Mouse (Mus musculus): ENCODE measurements around the gene Sirt2. TPM values are rescaled to one million over a fixed set of nuclear protein-coding genes. Genes with fewer than 3 reads are reported as not detected.

Gene Sirt2
- polyA plus RNA-seq, 2 experiments, result 18.5 to 21.3 TPM

- H3K27ac ChIP-seq, result no peak overlapping the region
- peak overlapping the region; percentile 92 for H3K4me2 ChIP-seq (ENCODE audit: low read depth)
- H3K36me3 ChIP-seq (replicated peaks; ENCODE audit: control insufficient read depth, insufficient read depth, low read depth), result no peaks in the 10 kb centered on the region
- ATAC-seq (ENCODE audit: insufficient read depth), result no peak
- H3K27me3 ChIP-seq (ENCODE audit: control insufficient read depth, insufficient read depth, low read length), result no peaks in the 10 kb centered on the region
- 64% methylated on average over 6 of the region's 6 CpGs for WGBS (ENCODE audit: insufficient replicate concordance)
- no peaks in the 10 kb centered on the region for H3K9me3 ChIP-seq (ENCODE audit: control insufficient read depth, low read length)
- H3K9ac ChIP-seq (replicated peaks), result peak overlapping the region; percentile 5; the same call in 1 of the 2 replicates
- H3K4me3 ChIP-seq (ENCODE audit: insufficient read depth in 1 of 2, low read depth in 2 of 2, low read length in 2 of 2), result peak overlapping the region; percentile 83 to 87
- DNase-seq (ENCODE audit: low read depth in 3 of 3, low spot score in 3 of 3), result no peak
- TF ChIP-seq EP300 (IDR thresholded peaks at IDR 0.05; ENCODE audit: low read depth), result no peak
- no peak for TF ChIP-seq CTCF (IDR thresholded peaks at IDR 0.05; ENCODE audit: low read depth)
- peaks cover 21 to 29% of the 10 kb centered on the region in 2 experiments for H3K4me1 ChIP-seq (replicated peaks; ENCODE audit: control insufficient read depth in 2 of 2, insufficient read depth in 2 of 2, low read length in 1 of 2)
Measured at GRCm38 (mm10) chr7:28765211-28765610, 1.3 kb upstream of the Sirt2 start.

- TF ChIP-seq CTCF (IDR thresholded peaks at IDR 0.05; ENCODE audit: low read depth) (no peak), EP300 (IDR thresholded peaks at IDR 0.05; ENCODE audit: low read depth) (no peak)
- no peaks in the 10 kb centered on the region for H3K36me3 ChIP-seq (replicated peaks; ENCODE audit: control insufficient read depth, insufficient read depth, low read depth)
- H3K4me3 ChIP-seq (ENCODE audit: insufficient read depth in 1 of 2, low read depth in 2 of 2, low read length in 2 of 2), result peak overlapping the region; percentile 81 to 83
- no peaks in the 10 kb centered on the region for H3K27me3 ChIP-seq (ENCODE audit: control insufficient read depth, insufficient read depth, low read length)
- no peak overlapping the region for H3K27ac ChIP-seq
- peaks cover 24 to 34% of the 10 kb centered on the region in 2 experiments for H3K4me1 ChIP-seq (replicated peaks; ENCODE audit: control insufficient read depth in 2 of 2, insufficient read depth in 2 of 2, low read length in 1 of 2)
- 3% methylated on average over 14 of the region's 14 CpGs for WGBS (ENCODE audit: insufficient replicate concordance)
- DNase-seq (ENCODE audit: low read depth in 3 of 3, low spot score in 3 of 3), result no peak
- peak overlapping the region; percentile 71 for H3K4me2 ChIP-seq (ENCODE audit: low read depth)
- ATAC-seq (ENCODE audit: insufficient read depth), result no peak
- H3K9ac ChIP-seq (replicated peaks), result peak overlapping the region; percentile 65
- no peaks in the 10 kb centered on the region for H3K9me3 ChIP-seq (ENCODE audit: control insufficient read depth, low read length)
Measured at GRCm38 (mm10) chr7:28766910-28767309, 375 bp downstream of the Sirt2 start.

DNA sequence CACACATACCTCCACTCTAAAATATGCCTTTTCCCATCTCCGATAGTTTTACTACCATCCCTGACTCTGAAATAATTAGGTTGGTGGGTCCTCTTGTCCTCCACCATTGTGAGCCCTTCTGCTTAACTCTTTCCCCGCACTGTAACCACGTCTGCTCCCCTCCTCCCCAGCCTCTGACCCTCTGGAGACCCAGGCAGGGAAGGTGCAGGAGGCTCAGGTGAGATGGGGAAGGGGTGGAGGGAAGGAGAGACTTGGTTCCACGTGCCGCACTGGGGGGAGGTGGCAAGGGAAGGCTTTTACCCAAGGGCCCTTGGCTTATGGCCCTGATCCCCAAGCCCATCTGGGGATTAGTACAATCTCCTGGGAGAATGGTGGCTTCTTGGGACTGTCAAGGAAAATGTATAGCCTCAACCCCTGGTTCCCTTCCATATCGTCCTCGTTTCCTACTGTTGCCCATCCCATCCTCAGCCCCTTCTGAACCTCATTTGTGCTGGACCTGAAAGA is 979 bp downstream of the Sirt2 start, which contains the start of gene Nfkbib:
Nfkbib (minus strand) TSS at position 51 of the 504 bp plus-strand sequence.
- Histone ChIP-seq H3K9ac (replicated peaks) (peak within 1 kb of the TSS; percentile 76), H3K4me3 (ENCODE audit: insufficient read depth in 1 of 2, low read depth in 2 of 2, low read length in 2 of 2) (peak within 1 kb of the TSS; percentile 83 to 87), H3K27ac (no peak within 1 kb of the TSS), H3K4me1 (replicated peaks; ENCODE audit: control insufficient read depth in 2 of 2, insufficient read depth in 2 of 2, low read length in 1 of 2) (peaks cover 24 to 34% of the 10 kb centered on the region in 2 experiments), H3K27me3 (ENCODE audit: control insufficient read depth, insufficient read depth, low read length) (no peaks in the 10 kb centered on the region), H3K4me2 (ENCODE audit: low read depth) (peak within 1 kb of the TSS; percentile 92), H3K36me3 (replicated peaks; ENCODE audit: control insufficient read depth, insufficient read depth, low read depth) (no peaks in the 10 kb centered on the region), H3K9me3 (ENCODE audit: control insufficient read depth, low read length) (no peaks in the 10 kb centered on the region)
- no peak for DNase-seq (ENCODE audit: low read depth in 3 of 3, low spot score in 3 of 3)
- no peak for TF ChIP-seq EP300 (IDR thresholded peaks at IDR 0.05; ENCODE audit: low read depth)
- TF ChIP-seq CTCF (IDR thresholded peaks at IDR 0.05; ENCODE audit: low read depth), result no peak
- 64% methylated on average over 7 of the region's 7 CpGs for WGBS (ENCODE audit: insufficient replicate concordance)
- ATAC-seq (ENCODE audit: insufficient read depth), result no peak

- Histone ChIP-seq H3K9ac (replicated peaks) (no peak overlapping the region), H3K27ac (no peak overlapping the region)
- WGBS (ENCODE audit: insufficient replicate concordance), result 40% methylated on average over 9 of the region's 9 CpGs
Measured at GRCm38 (mm10) chr7:28769414-28769958, 3.0 kb downstream of the Sirt2 start.

GRCm38 (mm10) chr7:28770309-28770708 is 3.8 kb downstream of the Sirt2 start:
- WGBS (ENCODE audit: insufficient replicate concordance), result 23% methylated on average over 3 of the region's 3 CpGs
- Histone ChIP-seq H3K4me2 (ENCODE audit: low read depth) (peak overlapping the region; percentile 7), H3K9ac (replicated peaks) (no peak overlapping the region), H3K4me1 (replicated peaks; ENCODE audit: control insufficient read depth in 2 of 2, insufficient read depth in 2 of 2, low read length in 1 of 2) (peaks cover 21 to 27% of the 10 kb centered on the region in 2 experiments), H3K27me3 (ENCODE audit: control insufficient read depth, insufficient read depth, low read length) (no peaks in the 10 kb centered on the region), H3K4me3 (ENCODE audit: insufficient read depth in 1 of 2, low read depth in 2 of 2, low read length in 2 of 2) (no peak overlapping the region), H3K27ac (no peak overlapping the region), H3K9me3 (ENCODE audit: control insufficient read depth, low read length) (no peaks in the 10 kb centered on the region), H3K36me3 (replicated peaks; ENCODE audit: control insufficient read depth, insufficient read depth, low read depth) (no peaks in the 10 kb centered on the region)
- TF ChIP-seq EP300 (IDR thresholded peaks at IDR 0.05; ENCODE audit: low read depth) (peak; percentile 60), CTCF (IDR thresholded peaks at IDR 0.05; ENCODE audit: low read depth) (no peak)
- DNase-seq (ENCODE audit: low read depth in 3 of 3, low spot score in 3 of 3), result peak; percentile 32 to 47 (median 41)
- 0 out of 2 replicates have a peak, but pooled peaks have one; percentile 11 for ATAC-seq (ENCODE audit: insufficient read depth)

More at GRCm38 (mm10) chr7:28769414-28769958, 3.0 kb downstream of the Sirt2 start:
- H3K4me2 ChIP-seq (ENCODE audit: low read depth), result no peak overlapping the region; the same call in 1 of the 2 replicates
- ATAC-seq (ENCODE audit: insufficient read depth) (no peak), DNase-seq (ENCODE audit: low read depth in 3 of 3, low spot score in 3 of 3) (no peak)
- peaks cover 24 to 34% of the 10 kb centered on the region in 2 experiments for H3K4me1 ChIP-seq (replicated peaks; ENCODE audit: control insufficient read depth in 2 of 2, insufficient read depth in 2 of 2, low read length in 1 of 2)
- H3K4me3 ChIP-seq (ENCODE audit: insufficient read depth in 1 of 2, low read depth in 2 of 2, low read length in 2 of 2), result no peak overlapping the region
- H3K9me3 ChIP-seq (ENCODE audit: control insufficient read depth, low read length), result no peaks in the 10 kb centered on the region
- no peaks in the 10 kb centered on the region for H3K36me3 ChIP-seq (replicated peaks; ENCODE audit: control insufficient read depth, insufficient read depth, low read depth)
- no peak for TF ChIP-seq CTCF (IDR thresholded peaks at IDR 0.05; ENCODE audit: low read depth)
- TF ChIP-seq EP300 (IDR thresholded peaks at IDR 0.05; ENCODE audit: low read depth), result no peak
- no peaks in the 10 kb centered on the region for H3K27me3 ChIP-seq (ENCODE audit: control insufficient read depth, insufficient read depth, low read length)
